Mouse (Mus musculus): ENCODE results near the gene Tldc2.

DNA sequence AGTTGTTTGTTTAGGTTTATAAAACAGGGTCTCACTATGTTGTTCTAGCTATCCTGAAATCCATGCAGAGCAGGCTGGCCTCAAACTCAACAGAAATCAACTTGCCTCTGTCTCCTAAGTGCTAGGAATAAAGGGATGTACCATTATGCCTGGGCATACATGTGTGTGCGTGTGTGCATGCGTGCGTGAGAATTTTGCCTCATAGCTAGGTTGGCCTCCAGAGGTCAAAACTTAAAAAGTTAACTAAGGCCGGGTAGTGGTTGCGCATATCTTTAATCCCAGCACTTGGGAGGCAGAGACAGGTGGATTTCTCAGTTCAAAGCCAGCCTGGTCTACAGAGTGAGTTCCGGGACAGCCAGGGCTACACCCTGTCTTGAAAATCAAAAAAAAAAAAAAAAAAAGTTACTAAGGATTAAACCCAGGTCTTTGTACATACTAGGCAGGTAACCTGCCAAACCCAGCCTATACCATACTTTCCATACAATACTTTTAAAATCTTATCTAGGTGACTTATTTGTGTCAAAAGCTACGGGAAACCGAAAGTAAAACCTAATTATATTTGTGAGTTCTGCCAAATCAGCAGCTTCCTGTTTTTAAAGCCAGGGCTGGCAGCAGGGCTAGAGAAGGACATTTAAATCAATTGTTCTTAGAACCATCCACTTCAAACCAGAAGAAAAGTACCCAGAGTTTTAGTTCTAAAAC lies 44.1 kb downstream of the Tldc2 start:
- TF ChIP-seq EP300 (IDR thresholded peaks at IDR 0.05; ENCODE audit: low read depth) (no peak), CTCF (IDR thresholded peaks at IDR 0.05; ENCODE audit: low read depth) (no peak)
